Mouse (Mus musculus): Measurements from ENCODE around the gene Sh3rf3.
A peak's percentile ranks its signal among the peaks of the same experiment; 100 is the strongest.

Gene Sh3rf3

DNA sequence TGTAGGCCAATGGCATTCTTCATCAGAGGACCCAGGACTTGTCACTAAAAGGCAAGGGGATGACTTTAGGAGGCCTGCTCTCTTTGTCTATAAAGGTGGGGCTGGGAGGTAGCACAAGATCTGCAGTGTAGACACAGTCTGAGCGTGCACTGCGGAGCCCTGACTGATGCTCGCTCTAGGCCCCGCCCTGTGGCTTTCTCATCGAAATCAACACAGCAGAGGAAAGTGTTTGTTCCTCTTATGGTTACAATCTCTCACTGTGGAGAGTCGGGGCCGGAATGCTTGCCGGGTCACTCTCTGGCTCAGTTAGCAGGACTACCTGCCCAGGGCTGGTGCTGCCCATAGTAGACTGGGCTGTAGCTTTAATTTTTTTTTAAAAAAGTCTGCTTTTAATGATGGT lies 299.6 kb downstream of the Sh3rf3 start:
- DNase-seq, result no peak

GRCm38 (mm10) chr10:59113386-59113785 lies 300.2 kb downstream of the Sh3rf3 start:
- DNase-seq, result no peak

- peak; percentile 92 for DNase-seq
Observed at GRCm38 (mm10) chr10:59114535-59115291, 301.6 kb downstream of the Sh3rf3 start.

GRCm38 (mm10) chr10:59115691-59116090 lies 302.5 kb downstream of the Sh3rf3 start:
- DNase-seq, result peak; percentile 28

DNA sequence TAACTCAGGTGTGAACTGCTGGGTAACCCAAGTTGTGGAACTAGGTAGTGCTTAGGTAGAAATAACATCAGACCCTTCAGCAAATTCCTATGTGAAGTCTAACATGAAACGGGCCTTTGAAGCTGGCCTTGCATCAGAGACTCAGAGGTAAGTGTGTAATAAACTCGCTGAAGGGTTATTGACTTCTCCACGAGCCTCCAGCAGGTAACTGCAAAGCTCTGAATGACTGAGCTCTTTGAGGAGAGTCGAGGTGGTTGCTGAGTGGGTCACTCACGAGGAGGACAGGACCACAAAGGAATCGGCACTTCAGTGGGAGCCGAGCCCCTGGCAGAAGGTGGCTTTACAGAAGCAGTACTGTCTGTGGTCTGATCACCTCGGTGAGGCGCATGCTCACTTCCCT lies 303.2 kb downstream of the Sh3rf3 start:
- DNase-seq, result no peak

DNA sequence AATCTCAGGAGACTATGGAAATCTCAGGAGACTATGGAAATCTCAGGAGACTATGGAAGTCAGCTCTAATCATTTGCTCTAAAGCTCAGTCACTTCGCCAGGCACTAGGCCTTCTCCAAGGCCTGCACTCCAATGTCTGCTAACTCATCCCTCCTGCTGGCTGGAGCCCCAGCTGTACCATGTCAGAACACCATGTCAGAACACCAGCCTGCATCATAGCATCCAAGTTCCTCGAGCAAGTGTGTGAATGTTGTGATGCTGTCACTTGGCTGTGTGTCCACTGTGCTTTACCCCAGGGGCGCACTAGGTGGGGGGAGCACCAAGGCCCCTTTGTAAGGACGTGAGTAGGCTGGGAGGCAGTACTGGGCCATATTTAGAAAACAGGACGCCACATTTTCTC lies 304.4 kb downstream of the Sh3rf3 start:
- DNase-seq, result no peak

GRCm38 (mm10) chr10:59119001-59119400 lies 305.8 kb downstream of the Sh3rf3 start:
- no peak for DNase-seq

DNA sequence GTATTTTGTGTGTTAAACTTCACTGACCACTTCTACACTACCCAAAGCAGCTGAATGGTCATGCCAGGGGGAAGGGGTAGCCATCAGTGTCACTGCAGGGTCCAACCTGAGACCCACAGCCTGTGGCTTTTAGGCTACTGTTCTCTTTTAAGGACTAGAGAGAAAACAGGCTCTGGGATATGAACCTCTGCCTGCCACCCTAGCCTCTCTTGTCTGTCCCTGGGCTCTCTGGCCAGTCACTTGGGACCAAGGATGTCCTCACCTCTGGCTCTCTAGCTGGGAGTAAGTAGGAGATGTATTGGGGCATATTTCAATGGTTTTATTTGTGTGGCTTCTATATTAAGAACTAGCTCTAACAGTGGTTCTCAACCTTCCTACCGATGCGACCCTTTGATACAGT lies 306.7 kb downstream of the Sh3rf3 start:
- DNase-seq, result no peak

- no peak for DNase-seq
Observed at GRCm38 (mm10) chr10:59125497-59125896, 312.3 kb downstream of the Sh3rf3 start.

DNA sequence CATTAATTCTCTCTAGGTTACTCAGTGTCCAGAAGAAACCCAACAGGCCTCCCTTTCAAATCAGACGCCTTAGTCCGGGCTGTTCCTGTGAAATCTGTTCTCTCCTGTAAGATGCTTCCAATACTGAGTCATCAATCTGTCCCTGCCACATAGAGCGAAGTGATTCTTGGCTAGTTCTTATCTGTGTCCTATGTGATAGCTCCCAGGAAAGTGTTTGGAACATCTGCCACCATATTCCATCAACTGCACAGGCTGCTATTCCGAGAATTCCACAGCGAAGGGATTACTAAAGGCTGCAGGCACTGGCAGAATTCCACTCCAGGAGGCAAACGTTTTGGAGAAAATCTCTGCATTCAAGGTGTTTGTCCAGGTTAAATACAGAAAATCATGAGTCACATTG lies 314.5 kb downstream of the Sh3rf3 start:
- peak; percentile 74 for DNase-seq

DNA sequence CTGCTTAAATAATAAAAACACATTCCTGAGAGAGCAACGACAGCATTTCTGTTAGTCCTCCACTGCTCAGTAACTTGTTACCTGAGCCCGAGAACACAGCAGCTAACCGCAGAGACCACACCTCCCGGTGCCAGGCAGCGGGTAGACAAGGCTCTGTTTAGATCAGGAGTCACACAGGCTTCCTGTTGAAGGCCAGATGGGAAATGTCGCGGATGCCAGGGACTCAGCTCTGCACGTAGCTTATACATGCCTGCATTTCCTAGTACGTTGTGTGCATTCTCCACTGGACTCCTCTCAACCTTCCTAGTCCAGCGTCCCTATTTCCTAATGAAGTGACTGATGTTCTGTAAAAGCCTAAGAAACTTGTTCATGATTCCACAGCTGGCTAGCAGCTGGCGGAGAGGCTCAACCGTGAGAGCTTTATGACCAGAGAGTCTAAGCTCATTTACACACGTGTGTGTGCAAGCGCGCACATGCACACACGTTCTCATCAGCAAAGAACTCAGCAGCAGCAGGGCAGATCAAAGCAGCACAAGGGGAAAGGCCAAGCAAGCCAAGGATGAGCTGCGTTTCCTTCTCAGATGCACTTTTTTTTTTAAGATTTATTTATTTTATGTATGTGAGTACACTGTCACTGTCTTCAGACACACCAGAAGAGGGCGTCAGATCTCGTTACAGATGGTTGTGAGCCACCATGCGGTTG lies 318.9 kb downstream of the Sh3rf3 start:
- DNase-seq, result no peak

- DNase-seq, result no peak
Observed at GRCm38 (mm10) chr10:59133478-59134009, 320.4 kb downstream of the Sh3rf3 start.

GRCm38 (mm10) chr10:59149956-59150383 lies 336.8 kb downstream of the Sh3rf3 start:
- DNase-seq, result peak; percentile 46

GRCm38 (mm10) chr10:59150938-59151657 lies 337.9 kb downstream of the Sh3rf3 start:
- no peak for DNase-seq

GRCm38 (mm10) chr10:59152544-59153081 lies 339.5 kb downstream of the Sh3rf3 start:
- no peak for DNase-seq

DNA sequence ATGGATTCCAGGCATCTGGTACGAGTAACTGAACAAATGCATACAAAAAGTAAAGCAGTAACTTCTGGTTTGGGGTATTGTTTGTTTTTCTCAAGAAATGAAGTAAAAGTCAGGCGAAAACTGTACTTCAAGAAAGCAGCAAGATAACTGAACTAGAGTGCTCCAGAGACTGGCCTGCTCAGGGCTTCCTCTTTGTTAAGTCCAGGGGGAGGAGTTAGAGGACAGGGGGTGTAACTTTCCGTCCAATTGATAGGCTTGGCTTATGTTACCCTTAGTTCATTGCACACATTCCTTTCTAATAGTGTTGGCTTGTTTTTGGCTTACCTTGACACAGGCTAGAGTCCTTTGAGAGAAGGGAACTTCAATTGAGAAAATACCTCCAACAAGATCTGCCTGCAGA lies 345.5 kb downstream of the Sh3rf3 start:
- no peak for DNase-seq

DNA sequence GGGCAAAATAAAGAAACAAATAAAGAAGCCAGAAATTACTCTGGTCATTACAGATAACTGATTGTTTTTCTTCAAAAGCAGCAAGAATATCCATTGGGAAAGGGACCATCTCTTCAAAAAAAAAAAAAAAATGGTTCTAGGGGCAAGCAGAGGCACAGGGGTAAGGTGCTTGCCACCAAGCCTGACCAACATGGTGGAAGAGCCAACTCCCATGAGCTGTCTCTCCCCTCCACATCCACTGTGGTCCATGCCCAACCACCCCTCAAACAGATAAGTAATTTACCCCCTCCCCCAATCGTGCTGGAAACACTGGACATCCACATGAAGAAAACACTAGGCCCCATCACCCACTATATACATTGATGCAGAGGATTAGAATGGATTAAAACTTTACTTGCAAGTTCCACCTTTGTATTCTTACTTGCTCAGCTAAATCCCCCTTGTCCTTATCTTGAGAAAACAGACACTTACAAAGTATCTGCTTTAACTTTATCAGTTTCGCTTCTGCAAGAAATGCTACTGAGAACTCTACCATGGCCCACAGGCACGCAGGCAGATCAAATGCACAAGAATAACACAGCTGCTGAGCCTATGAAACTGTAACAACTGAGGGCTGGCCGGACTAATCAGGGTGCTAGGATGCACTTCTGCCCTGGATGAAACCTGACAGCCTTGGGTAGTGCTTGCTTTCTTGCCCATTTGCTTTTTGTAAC lies 349.2 kb downstream of the Sh3rf3 start:
- DNase-seq, result no peak

- peak; percentile 59 for DNase-seq
Observed at GRCm38 (mm10) chr10:59166104-59166944, 353.2 kb downstream of the Sh3rf3 start.

GRCm38 (mm10) chr10:59171042-59171441 lies 357.9 kb downstream of the Sh3rf3 start:
- DNase-seq, result no peak

- no peak for DNase-seq
Observed at GRCm38 (mm10) chr10:59172539-59172938, 359.4 kb downstream of the Sh3rf3 start.

GRCm38 (mm10) chr10:59179620-59180019 lies 366.5 kb downstream of the Sh3rf3 start:
- DNase-seq, result no peak
